23 mouse cellular contexts compared by ENCODE assay signal in genomic region chr14:20154937-20155336, GRCm38 (mm10). TPM values are rescaled to one million over a fixed set of nuclear protein-coding genes. Genes with fewer than 3 reads are reported as not detected.
A peak's percentile ranks its signal among the peaks of the same experiment; 100 is the strongest.
DNase-seq lines count a peak whose midpoint lies in the region; ATAC-seq and TF ChIP-seq lines count a peak whose summit lies in the region.
"Had no signal": no experiment of that assay in that cellular context is flagged by ENCODE, and none has a peak within 500 bp of the region (broad histone marks: within the 10 kb centered on the region; RNA-seq: fewer than 3 reads in every experiment).

No protein-coding gene starts in this region.

- no peak for TF ChIP-seq POLR2A in myocyte (IDR thresholded peaks at IDR 0.05; ENCODE audit: insufficient read length, low read depth)

- no peak for TF ChIP-seq CTCF in intestine, postnatal 0 days (IDR thresholded peaks at IDR 0.05; ENCODE audit: low read depth)
- TF ChIP-seq CTCF in C2C12 (IDR thresholded peaks at IDR 0.05; ENCODE audit: control insufficient read depth, insufficient read depth, insufficient read length), result no peak

- 63% methylated on average over 4 of the region's 4 CpGs for WGBS in intestine, postnatal 0 days
- WGBS in intestine, embryonic 15.5 days, result 73% methylated on average over 4 of the region's 4 CpGs

- H3K27me3 ChIP-seq in intestine, postnatal 0 days (replicated peaks; ENCODE audit: control insufficient read depth, insufficient read depth, low read length), result no peaks in the 10 kb centered on the region
- no peaks in the 10 kb centered on the region for H3K27me3 ChIP-seq in intestine, embryonic 15.5 days (replicated peaks)
- H3K27me3 ChIP-seq in C2C12 (ENCODE audit: control insufficient read depth, insufficient read depth, insufficient read length), result no peaks in the 10 kb centered on the region
- no peaks in the 10 kb centered on the region for H3K27me3 ChIP-seq in myocyte (ENCODE audit: control insufficient read depth, insufficient read depth, insufficient read length)
- H3K27me3 ChIP-seq: forebrain, embryonic 15.5 days; heart, embryonic 15.5 days; hindbrain, embryonic 13.5 days; limb, embryonic 15.5 days; neural tube, embryonic 13.5 days; stomach, embryonic 15.5 days had no signal

- peak; percentile 69 for DNase-seq in 3134 (ENCODE audit: extremely low read depth, insufficient read length, low spot score)
- no peak for DNase-seq in gastrocnemius, postnatal 4 days (ENCODE audit: low spot score in 2 of 2)
- DNase-seq in thymus, postnatal 25 days, result no peak
- DNase-seq: cerebellum, adult 18-20 months; heart, postnatal 36 days; kidney, adult 8-10 months; left cerebral cortex, postnatal 4 days; midbrain, embryonic 14.5 days; retina, postnatal 1 day; right cerebral cortex, postnatal 4 days; thymus, adult 18-20 months had no signal

- no peak overlapping the region for H3K4me3 ChIP-seq in intestine, postnatal 0 days (ENCODE audit: low read depth, low read length)
- no peak overlapping the region for H3K4me3 ChIP-seq in intestine, embryonic 15.5 days (replicated peaks)
- no peak overlapping the region for H3K4me3 ChIP-seq in C2C12 (ENCODE audit: insufficient read depth, poor library complexity, severe bottlenecking)
- H3K4me3 ChIP-seq in myocyte, result no peak overlapping the region
- H3K4me3 ChIP-seq: forebrain, embryonic 15.5 days; heart, embryonic 15.5 days; hindbrain, embryonic 13.5 days; limb, embryonic 15.5 days; neural tube, embryonic 13.5 days; stomach, embryonic 15.5 days had no signal

- peaks cover 94% of the 10 kb centered on the region for H3K79me2 ChIP-seq in C2C12 (ENCODE audit: control insufficient read depth, insufficient read depth)
- H3K79me2 ChIP-seq in myocyte (ENCODE audit: control insufficient read depth, insufficient read depth), result peaks cover 28% of the 10 kb centered on the region

- no peaks in the 10 kb centered on the region for H3K9me3 ChIP-seq in intestine, postnatal 0 days (ENCODE audit: control insufficient read depth)
- H3K9me3 ChIP-seq in intestine, embryonic 15.5 days, result no peaks in the 10 kb centered on the region
- H3K9me3 ChIP-seq: forebrain, embryonic 15.5 days; heart, embryonic 15.5 days; hindbrain, embryonic 13.5 days; limb, embryonic 15.5 days; neural tube, embryonic 13.5 days; stomach, embryonic 15.5 days had no signal

- no peaks in the 10 kb centered on the region for H3K36me3 ChIP-seq in intestine, postnatal 0 days (ENCODE audit: control insufficient read depth, insufficient read depth)
- H3K36me3 ChIP-seq in intestine, embryonic 15.5 days, result no peaks in the 10 kb centered on the region
- peaks cover 4% of the 10 kb centered on the region for H3K36me3 ChIP-seq in C2C12 (ENCODE audit: control insufficient read depth, insufficient read depth)
- no peaks in the 10 kb centered on the region for H3K36me3 ChIP-seq in myocyte (ENCODE audit: control insufficient read depth, insufficient read depth)
- H3K36me3 ChIP-seq: forebrain, embryonic 15.5 days; heart, embryonic 15.5 days; hindbrain, embryonic 13.5 days; limb, embryonic 15.5 days; neural tube, embryonic 13.5 days; stomach, embryonic 15.5 days had no signal

- H3K79me3 ChIP-seq in C2C12 (ENCODE audit: low read depth), result peaks cover 37% of the 10 kb centered on the region

- H3K27ac ChIP-seq in intestine, postnatal 0 days (ENCODE audit: low read depth, low read length), result no peak overlapping the region
- no peak overlapping the region for H3K27ac ChIP-seq in intestine, embryonic 15.5 days
- H3K27ac ChIP-seq: forebrain, embryonic 15.5 days; heart, embryonic 15.5 days; hindbrain, embryonic 13.5 days; limb, embryonic 15.5 days; liver, embryonic 14.5 days; neural tube, embryonic 13.5 days; stomach, embryonic 15.5 days had no signal

- no peak overlapping the region for H3K9ac ChIP-seq in intestine, postnatal 0 days (ENCODE audit: low read depth, low read length)
- no peak overlapping the region for H3K9ac ChIP-seq in intestine, embryonic 15.5 days
- H3K9ac ChIP-seq: forebrain, embryonic 15.5 days; heart, embryonic 15.5 days; hindbrain, embryonic 13.5 days; limb, embryonic 15.5 days; liver, embryonic 14.5 days; lung, embryonic 14.5 days; neural tube, embryonic 13.5 days; stomach, embryonic 15.5 days had no signal

- peaks cover 10% of the 10 kb centered on the region for H3K4me1 ChIP-seq in intestine, postnatal 0 days (replicated peaks; ENCODE audit: control insufficient read depth, insufficient read depth, low read length)
- peaks cover 22% of the 10 kb centered on the region for H3K4me1 ChIP-seq in intestine, embryonic 15.5 days (replicated peaks)
- H3K4me1 ChIP-seq: forebrain, embryonic 15.5 days had no signal

- ATAC-seq in intestine, postnatal 0 days, result peak; percentile 38; the same call in 1 of the 2 replicates
- ATAC-seq in intestine, embryonic 15.5 days, result no peak
- ATAC-seq: forebrain, embryonic 15.5 days had no signal

- no peak overlapping the region for H3ac ChIP-seq in C2C12 (ENCODE audit: control insufficient read depth, insufficient read length, low read depth)
- H3ac ChIP-seq in myocyte (ENCODE audit: control insufficient read depth, insufficient read length), result no peak overlapping the region

- H3K4me2 ChIP-seq in intestine, postnatal 0 days (replicated peaks; ENCODE audit: low read depth), result no peak overlapping the region
- no peak overlapping the region for H3K4me2 ChIP-seq in intestine, embryonic 15.5 days (replicated peaks)
- peak overlapping the region; percentile 28 for H3K4me2 ChIP-seq in myocyte (ENCODE audit: low read depth)
- H3K4me2 ChIP-seq: forebrain, embryonic 15.5 days; heart, embryonic 15.5 days; hindbrain, embryonic 13.5 days; limb, embryonic 15.5 days; lung, embryonic 14.5 days; neural tube, embryonic 13.5 days; stomach, embryonic 15.5 days had no signal

TF ChIP-seq in C2C12, 6 proteins besides CTCF, POLR2A, EP300 and RAD21:
- TF ChIP-seq MYOG (IDR thresholded peaks at IDR 0.05; ENCODE audit: control insufficient read depth, extremely low read depth, insufficient read length) (no peak), FOSL1 (IDR thresholded peaks at IDR 0.05; ENCODE audit: insufficient read depth, low read length, poor library complexity, severe bottlenecking) (peak; percentile 89), USF1 (IDR thresholded peaks at IDR 0.05; ENCODE audit: low read depth) (peak; percentile 94), MYOD1 (IDR thresholded peaks at IDR 0.05; ENCODE audit: control insufficient read depth, insufficient read length, low read depth) (peak; percentile 4), CEBPB (IDR thresholded peaks at IDR 0.05; ENCODE audit: low read depth) (no peak)
TF ChIP-seq in C2C12: peak in this region for 3.

TF ChIP-seq in myocyte, 11 proteins besides CTCF, POLR2A, EP300 and RAD21:
- no peak for TF ChIP-seq CEBPB (IDR thresholded peaks at IDR 0.05; ENCODE audit: insufficient read depth, poor library complexity, severe bottlenecking)
- peak; percentile 87 for TF ChIP-seq USF1 (IDR thresholded peaks at IDR 0.05; ENCODE audit: low read depth)
- no peak for TF ChIP-seq REST (IDR thresholded peaks at IDR 0.05; ENCODE audit: insufficient read depth, insufficient read length)
- no peak for TF ChIP-seq E2F4 (IDR thresholded peaks at IDR 0.05; ENCODE audit: insufficient read depth)

RNA-seq across cellular contexts. Expression of gene Saysd1, which starts 16.6 kb away (rescaled TPM):
- polyA plus RNA-seq in intestine, postnatal 0 days (2015; fragmentation: Nextera tagmentation; extraction: Ambion mirVana), result 49.8 and 55.6 TPM in 2 replicates
- 15.8 and 16.8 TPM in 2 replicates for polyA plus RNA-seq in intestine, embryonic 15.5 days (2015; fragmentation: Nextera tagmentation; extraction: Ambion mirVana)
- 8.0 TPM for polyA plus RNA-seq in C2C12 (2012; fragmentation: generic; extraction: Trizol)
- 10.5 TPM for polyA plus RNA-seq in myocyte (2012; fragmentation: generic; extraction: Trizol)
- 1 to 10 TPM; 2.6 to 2.9 TPM for total RNA-seq in gastrocnemius, postnatal 4 days (2021)

RNA-seq across cellular contexts. Expression of gene Kcnk5, which starts 26.7 kb away (rescaled TPM):
- 10.0 and 10.9 TPM in 2 replicates for polyA plus RNA-seq in intestine, postnatal 0 days (2015; fragmentation: Nextera tagmentation; extraction: Ambion mirVana)
- 9.5 TPM in 2 replicates for polyA plus RNA-seq in intestine, embryonic 15.5 days (2015; fragmentation: Nextera tagmentation; extraction: Ambion mirVana)
- polyA plus RNA-seq in C2C12 (2012; fragmentation: generic; extraction: Trizol) (10.1 TPM), myocyte (2012; fragmentation: generic; extraction: Trizol) (7.2 TPM)
- total RNA-seq in gastrocnemius, postnatal 4 days (2021), result 1 to 10 TPM; 1.6 to 2.9 TPM
